Mouse (Mus musculus): ENCODE data around the gene Parva.

Gene Parva

DNA sequence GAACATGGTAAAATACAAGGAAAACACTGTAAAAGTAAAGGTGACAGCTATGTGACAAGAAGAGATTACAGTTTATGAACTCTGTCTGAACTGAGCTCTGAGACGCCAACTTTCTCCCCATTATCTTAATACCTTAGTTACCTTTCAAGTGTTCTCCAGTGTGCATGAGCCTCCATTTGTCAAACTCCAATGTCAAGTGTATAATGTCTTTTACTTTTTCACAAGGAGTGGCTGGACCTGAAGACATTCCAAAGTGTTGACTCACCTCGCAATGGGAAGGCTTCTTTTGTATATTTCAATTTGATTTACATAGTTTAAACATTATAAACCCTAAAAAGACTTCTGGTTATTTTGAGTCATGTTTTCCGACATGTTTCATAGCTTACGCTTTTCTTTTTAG, 3.9 kb upstream of the Parva start:
- no peak for DNase-seq (ENCODE audit: low read depth, low spot score)

DNA sequence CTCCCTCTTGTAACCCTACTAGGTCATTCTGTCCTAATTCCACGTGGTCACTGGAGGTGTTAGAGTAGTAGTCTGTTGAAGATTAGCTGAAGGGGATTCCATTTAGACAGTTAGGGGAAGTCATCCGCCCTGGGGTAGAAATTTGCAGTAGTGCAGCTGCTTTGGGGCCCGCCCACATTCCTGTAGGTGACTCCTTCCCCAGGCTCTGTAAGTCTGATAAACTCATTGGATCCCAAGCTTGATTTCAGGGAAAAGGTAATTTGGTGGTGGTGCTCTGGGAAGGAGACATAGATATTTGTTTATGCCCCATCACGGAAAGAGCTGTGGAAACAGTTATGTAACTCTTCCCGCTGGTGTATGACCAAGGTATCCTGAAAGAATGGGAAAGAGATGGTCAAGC, 494 bp upstream of the Parva start:
- DNase-seq (ENCODE audit: low read depth, low spot score): no peak

- peak; percentile 81 for DNase-seq (ENCODE audit: low read depth, low spot score)
These were observed 842 bp downstream of the Parva start for GRCm38 (mm10) chr7:112428158-112428535.

- DNase-seq (ENCODE audit: low read depth, low spot score): peak; percentile 44
These were observed 12.5 kb downstream of the Parva start for GRCm38 (mm10) chr7:112439846-112440245.

DNA sequence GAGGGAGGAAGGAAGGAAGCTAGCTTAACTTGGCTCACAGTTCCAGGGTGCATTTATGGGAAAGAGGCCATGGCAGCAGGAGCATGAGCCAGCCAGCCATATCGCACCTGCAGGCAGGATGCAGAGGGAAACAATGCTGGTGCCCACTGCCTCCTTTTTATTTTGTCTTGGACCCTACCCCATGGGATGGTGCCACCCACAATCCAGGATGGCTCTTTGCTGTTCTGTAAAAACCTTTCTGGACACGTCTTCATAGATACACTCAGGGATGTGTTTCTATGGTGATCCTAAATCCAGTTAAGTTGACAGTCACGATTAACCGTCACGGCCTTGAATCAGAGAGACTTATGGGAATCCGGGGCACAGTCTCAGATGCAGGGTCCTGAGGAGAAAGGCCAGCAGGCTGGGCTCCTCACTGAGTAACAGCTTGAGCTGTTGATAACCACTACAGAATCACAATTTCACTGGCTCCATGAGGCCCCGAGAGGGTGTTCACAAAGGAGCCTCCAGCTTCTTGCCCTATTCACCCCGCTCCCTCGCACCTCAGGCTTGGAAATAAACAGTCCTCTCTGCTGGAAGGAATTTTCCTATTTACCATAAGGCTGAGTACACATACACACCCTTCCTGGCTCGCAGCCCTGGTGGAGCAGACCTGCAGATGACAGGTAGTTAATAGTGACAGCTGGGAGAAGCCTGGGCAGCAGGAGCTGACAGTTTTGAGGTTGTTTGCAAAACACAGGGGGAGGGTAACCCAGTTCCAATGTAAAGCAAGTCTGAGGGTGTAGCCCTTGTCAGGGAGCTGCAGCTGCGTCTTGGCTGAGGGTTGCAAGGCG, 17.1 kb downstream of the Parva start:
- peak; percentile 92 for DNase-seq (ENCODE audit: low read depth, low spot score)

DNA sequence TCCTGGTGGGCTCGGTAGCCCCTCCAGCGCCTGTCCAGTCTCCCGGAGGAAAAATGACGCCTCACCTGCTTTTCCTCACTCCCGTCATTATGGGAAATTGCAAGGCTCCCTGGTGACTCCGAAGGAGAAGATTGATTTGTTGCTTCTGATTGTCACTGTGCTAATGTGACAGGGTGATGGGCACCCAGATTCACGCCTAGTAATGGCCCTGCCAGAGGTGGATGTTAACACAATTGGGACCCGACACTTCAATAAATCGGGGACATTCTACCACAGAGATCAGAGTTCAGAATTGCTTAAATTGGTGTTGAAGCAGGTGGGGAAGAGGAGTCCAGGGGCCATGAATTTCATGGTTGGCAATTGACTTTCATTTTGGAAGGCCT, 17.7 kb downstream of the Parva start:
- no peak for DNase-seq (ENCODE audit: low read depth, low spot score)

- no peak for DNase-seq (ENCODE audit: low read depth, low spot score)
These were observed 19.2 kb downstream of the Parva start for GRCm38 (mm10) chr7:112446498-112446897.

DNA sequence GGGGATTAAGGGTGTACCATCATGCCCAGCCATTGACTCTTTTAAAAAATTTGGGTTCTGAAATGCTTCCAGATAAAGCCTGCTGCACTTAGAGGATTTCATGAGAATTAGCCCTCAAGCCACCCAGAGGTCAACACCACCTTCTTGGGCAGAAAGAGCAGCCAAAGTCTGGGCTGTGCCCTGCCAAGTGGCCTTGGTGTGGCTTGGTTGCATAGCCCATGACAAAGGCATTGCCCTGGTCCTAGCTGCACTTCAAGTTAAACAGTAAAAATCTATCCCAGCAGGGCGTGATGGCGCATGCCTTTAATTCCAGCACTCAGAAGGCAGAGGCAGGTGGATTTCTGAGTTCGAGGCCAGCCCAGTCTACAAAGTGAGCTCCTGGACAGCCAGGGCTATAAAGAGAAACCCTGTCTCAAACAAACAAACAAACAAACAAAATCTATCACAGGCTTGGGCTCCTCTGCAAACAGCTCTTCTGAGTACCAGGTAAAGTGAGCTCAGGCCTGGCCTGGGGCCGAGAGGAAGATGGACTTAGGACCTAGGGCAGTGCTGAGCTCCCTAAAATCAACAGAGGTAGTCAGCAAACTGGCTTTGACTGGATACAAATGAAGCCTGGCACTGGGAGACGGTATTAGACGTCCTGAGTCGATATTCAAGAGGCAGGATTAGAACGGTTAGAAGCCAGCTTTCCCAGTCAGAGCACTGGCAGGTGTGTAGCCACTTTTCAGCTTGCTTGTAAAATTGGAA, 22.8 kb downstream of the Parva start:
- no peak for DNase-seq (ENCODE audit: low read depth, low spot score)

- no peak for DNase-seq (ENCODE audit: low read depth, low spot score)
These were observed 25.2 kb downstream of the Parva start for GRCm38 (mm10) chr7:112452471-112452870.

- DNase-seq (ENCODE audit: low read depth, low spot score): peak; percentile 73
These were observed 26.5 kb downstream of the Parva start for GRCm38 (mm10) chr7:112453805-112454214.

GRCm38 (mm10) chr7:112454380-112454779, 27.1 kb downstream of the Parva start:
- DNase-seq (ENCODE audit: low read depth, low spot score): no peak

GRCm38 (mm10) chr7:112454951-112455350, 27.6 kb downstream of the Parva start:
- no peak for DNase-seq (ENCODE audit: low read depth, low spot score)

GRCm38 (mm10) chr7:112455566-112456110, 28.3 kb downstream of the Parva start:
- DNase-seq (ENCODE audit: low read depth, low spot score): no peak

- DNase-seq (ENCODE audit: low read depth, low spot score): no peak
These were observed 30.1 kb downstream of the Parva start for GRCm38 (mm10) chr7:112457373-112457772.

DNA sequence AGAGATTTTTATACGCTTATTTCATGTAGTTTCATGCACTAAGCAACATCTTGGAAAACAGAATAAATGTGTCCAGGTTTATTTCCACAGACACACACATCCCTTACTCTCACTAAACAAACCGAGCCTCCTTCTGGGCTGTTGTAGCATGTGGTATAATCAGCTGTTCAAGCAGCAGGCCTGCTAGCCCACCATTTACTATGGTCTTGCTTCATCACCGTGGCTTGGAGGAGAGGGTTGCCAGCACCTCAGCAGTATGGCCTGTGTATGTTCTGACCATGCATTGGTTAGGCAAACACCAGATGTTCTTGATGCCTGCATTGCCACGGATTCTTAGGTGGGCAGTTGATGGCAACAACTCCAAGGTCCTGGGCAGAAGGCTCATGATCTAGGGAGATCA, 30.6 kb downstream of the Parva start:
- no peak for DNase-seq (ENCODE audit: low read depth, low spot score)

GRCm38 (mm10) chr7:112458440-112458839, 31.1 kb downstream of the Parva start:
- peak; percentile 80 for DNase-seq (ENCODE audit: low read depth, low spot score)

DNA sequence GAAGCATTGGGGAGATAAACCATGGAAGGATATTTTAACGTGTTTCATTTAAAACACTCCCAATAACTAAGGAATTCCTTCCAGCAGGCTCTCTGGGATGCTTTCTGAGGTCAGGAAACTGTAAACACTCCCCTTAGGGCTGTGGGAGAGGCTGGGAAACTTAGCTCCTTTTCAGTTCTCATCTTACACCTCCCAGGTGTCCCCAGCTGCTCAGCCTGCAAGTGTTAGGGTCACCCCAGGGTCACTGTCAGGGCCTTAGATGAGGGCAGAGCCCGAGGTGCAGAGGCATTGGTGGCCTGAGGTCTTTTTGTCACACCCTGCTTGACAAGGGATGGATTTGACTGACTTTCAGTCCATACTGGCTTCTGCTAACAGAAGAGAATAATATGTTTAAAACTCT, 35.8 kb downstream of the Parva start:
- DNase-seq (ENCODE audit: low read depth, low spot score): no peak

DNA sequence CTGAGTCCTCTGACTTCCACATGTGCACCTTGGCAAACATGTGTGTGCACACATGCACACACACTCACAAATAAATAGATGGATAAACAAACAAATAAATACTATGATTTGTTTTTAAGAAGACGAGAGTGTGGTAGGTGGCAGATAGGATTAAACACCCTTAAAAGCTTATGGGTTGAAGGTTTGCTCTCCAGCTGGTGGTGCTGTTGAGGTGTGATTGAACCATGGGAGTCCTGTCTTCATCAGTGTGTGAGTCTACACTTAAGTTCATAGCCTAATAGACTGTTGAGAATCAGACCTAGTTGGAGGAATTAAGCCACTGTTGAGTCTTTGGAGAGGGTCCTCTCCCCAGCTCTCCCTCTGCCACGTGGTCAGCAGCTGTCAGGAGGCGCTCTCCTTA, 38.6 kb downstream of the Parva start:
- DNase-seq (ENCODE audit: low read depth, low spot score): peak; percentile 53

DNA sequence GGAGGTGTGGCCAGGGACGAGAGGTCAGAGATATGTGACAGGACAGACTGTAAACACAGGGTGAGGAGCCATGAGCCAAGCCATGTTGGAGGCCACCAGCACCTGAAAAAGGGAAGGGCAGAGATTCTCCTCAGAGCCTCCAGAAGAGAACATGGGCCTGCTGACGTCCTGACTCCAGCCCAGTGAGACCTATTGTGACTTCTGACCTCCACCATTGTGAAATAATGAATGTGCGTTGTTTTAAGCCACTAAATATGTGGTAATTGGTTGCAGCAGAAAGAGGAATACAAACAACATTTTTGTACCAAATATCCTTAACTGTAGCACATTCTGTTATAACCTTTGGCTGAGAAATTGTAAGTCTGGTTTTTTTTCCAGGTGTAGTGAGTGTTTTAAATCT, 39.5 kb downstream of the Parva start:
- DNase-seq (ENCODE audit: low read depth, low spot score): no peak

DNA sequence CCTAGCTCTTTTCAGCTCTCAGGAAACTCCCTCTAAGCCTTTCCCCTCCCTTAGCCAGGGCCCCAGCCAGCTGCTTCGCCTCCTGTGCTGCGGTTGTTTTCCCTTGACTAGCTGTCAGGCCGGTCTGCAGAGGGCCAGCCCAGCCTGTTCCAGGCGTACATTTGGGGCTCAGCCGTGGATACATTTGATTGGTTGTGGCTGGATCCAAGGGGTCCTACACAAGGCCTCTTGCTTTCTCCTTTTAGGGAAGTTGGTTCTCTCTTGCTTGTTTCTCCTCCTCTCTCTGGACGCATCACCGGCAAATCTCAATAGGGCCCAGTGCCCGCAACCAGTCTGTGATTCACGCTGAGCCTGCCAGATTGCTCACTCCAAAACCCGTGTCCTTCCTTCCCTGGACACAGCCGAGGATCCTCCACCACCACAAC, 40.4 kb downstream of the Parva start:
- DNase-seq (ENCODE audit: low read depth, low spot score): peak; percentile 62

DNA sequence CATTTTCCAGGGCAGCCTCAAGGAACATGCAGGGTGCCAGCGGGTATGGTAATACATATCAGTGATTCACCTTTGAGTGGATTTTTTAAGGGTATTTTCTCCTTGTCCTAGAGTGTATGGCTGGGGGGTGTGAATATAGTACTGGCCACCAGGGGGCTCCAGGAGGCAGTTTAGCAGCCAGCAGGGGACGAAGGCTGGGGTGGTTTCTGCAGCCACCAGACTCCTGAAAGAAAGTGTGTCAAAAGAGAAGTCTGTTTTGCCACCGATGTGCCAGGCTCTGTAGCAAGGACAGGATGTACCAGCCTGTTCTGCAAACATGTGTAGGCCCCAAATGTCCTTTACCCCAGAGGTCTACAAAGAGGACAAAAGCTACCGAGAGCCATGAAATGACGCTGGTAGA, 42.5 kb downstream of the Parva start:
- DNase-seq (ENCODE audit: low read depth, low spot score): peak; percentile 86

GRCm38 (mm10) chr7:112471316-112471715, 44.0 kb downstream of the Parva start:
- DNase-seq (ENCODE audit: low read depth, low spot score): no peak
